Mouse (Mus musculus) MEL (cell line): ENCODE results near the gene Cachd1. TPM values are rescaled to one million over a fixed set of nuclear protein-coding genes. Genes with fewer than 3 reads are reported as not detected.

Experiments used
- DNase-seq: peaks from one replicate; pipeline ENCODE4 v3.0.0; 2011; ENCODE audit warnings: low read depth, low spot score
- H3K27ac ChIP-seq: 2 replicates; pipeline ENCODE4 v1.5.1; 2012; ENCODE audit warnings: low read depth, mild to moderate bottlenecking, control low read depth, low read length, moderate library complexity; ENCODE audit not compliant: control insufficient read depth
- H3K27me3 ChIP-seq, 2 experiments: fragments of 150-350 bp in 1 of 2; sonication (generic) in 1 of 2; 2 replicates each; pipeline ENCODE4 v1.6.1; 2012; ENCODE audit warnings: low read length in 2 of 2, mild to moderate bottlenecking in 2 of 2, improper control_type of control experiment in 1 of 2, moderate library complexity in 1 of 2; ENCODE audit not compliant: insufficient read depth in 2 of 2, control insufficient read depth in 1 of 2
- H3K36me3 ChIP-seq, 2 experiments: 2 replicates each; pipeline ENCODE4 v1.6.1; 2012 to 2014; ENCODE audit warnings: low read length in 2 of 2, improper control_type of control experiment in 1 of 2, inconsistent platforms in 1 of 2, mild to moderate bottlenecking in 1 of 2; ENCODE audit not compliant: insufficient read depth in 2 of 2, control insufficient read depth in 1 of 2
- H3K4me1 ChIP-seq, 2 experiments: fragments of 150-350 bp in 1 of 2; sonication (generic) in 1 of 2; 2 replicates each; pipeline ENCODE4 v1.6.1; 2012; ENCODE audit warnings: low read length in 2 of 2, improper control_type of control experiment in 1 of 2, mild to moderate bottlenecking in 1 of 2; ENCODE audit not compliant: insufficient read depth in 2 of 2, control insufficient read depth in 1 of 2
- H3K4me3 ChIP-seq, 2 experiments: fragments of 150-350 bp in 1 of 2; sonication (generic) in 1 of 2; 2 replicates each; pipeline ENCODE4 v1.5.1; 2012; ENCODE audit warnings: low read depth in 2 of 2, low read length in 2 of 2, mild to moderate bottlenecking in 2 of 2, moderate library complexity in 2 of 2, control low read depth in 1 of 2, improper control_type of control experiment in 1 of 2; ENCODE audit not compliant: control insufficient read depth in 1 of 2, insufficient read depth in 1 of 2
- H3K79me2 ChIP-seq: 2 replicates; pipeline ENCODE4 v1.6.1; 2012; ENCODE audit warnings: mild to moderate bottlenecking, low read length, moderate library complexity; ENCODE audit not compliant: control insufficient read depth, poor library complexity, insufficient read depth
- H3K9ac ChIP-seq: 2 replicates; pipeline ENCODE4 v1.6.1; 2012; ENCODE audit warnings: low read depth, mild to moderate bottlenecking, control low read depth, low read length, moderate library complexity; ENCODE audit not compliant: control insufficient read depth, poor library complexity, severe bottlenecking
- H3K9me3 ChIP-seq: fragments of 150-350 bp; sonication (generic); replicated peaks from 2 replicates; pipeline ENCODE4 v1.6.1; 2012; ENCODE audit warnings: mild to moderate bottlenecking, low read length, improper control_type of control experiment, moderate library complexity; ENCODE audit not compliant: insufficient read depth
- BHLHE40 ChIP-seq: IDR thresholded peaks from 2 replicates; pipeline ENCODE4 v1.6.1; 2012; ENCODE audit warnings: low read depth, mild to moderate bottlenecking, inconsistent platforms, low read length, improper control_type of control experiment, borderline replicate concordance
- CHD2 ChIP-seq: IDR thresholded peaks from 2 replicates; pipeline ENCODE4 v1.6.1; 2011; ENCODE audit warnings: low read length, improper control_type of control experiment
- EP300 ChIP-seq, 2 experiments: IDR thresholded peaks; 2 replicates each; pipeline ENCODE4 v1.6.1; 2011; ENCODE audit warnings: improper control_type of control experiment in 2 of 2, low read length in 2 of 2, low read depth in 1 of 2, mild to moderate bottlenecking in 1 of 2
- ETS1 ChIP-seq: IDR thresholded peaks from 2 replicates; pipeline ENCODE4 v1.6.1; 2012; ENCODE audit warnings: low read depth, mild to moderate bottlenecking, inconsistent platforms, low read length, improper control_type of control experiment, moderate library complexity
- HCFC1 ChIP-seq: IDR thresholded peaks from 2 replicates; pipeline ENCODE4 v1.6.1; 2012; ENCODE audit warnings: low read depth, mild to moderate bottlenecking, inconsistent platforms, low read length, improper control_type of control experiment, moderate library complexity
- JUND ChIP-seq: IDR thresholded peaks from 2 replicates; pipeline ENCODE4 v1.6.1; 2011; ENCODE audit warnings: low read depth, mild to moderate bottlenecking, improper control_type of control experiment, low read length
- NRF1 ChIP-seq: IDR thresholded peaks from 2 replicates; pipeline ENCODE4 v1.6.1; 2014; ENCODE audit warnings: low read depth, mild to moderate bottlenecking, inconsistent platforms, low read length, improper control_type of control experiment, moderate library complexity; ENCODE audit not compliant: poor library complexity, insufficient read depth, severe bottlenecking
- RCOR1 ChIP-seq: IDR thresholded peaks from 2 replicates; pipeline ENCODE4 v1.6.1; 2012; ENCODE audit warnings: low read depth, mild to moderate bottlenecking, inconsistent platforms, low read length, improper control_type of control experiment
- SMC3 ChIP-seq: IDR thresholded peaks from 2 replicates; pipeline ENCODE4 v1.6.1; 2011; ENCODE audit warnings: low read depth, low read length, improper control_type of control experiment
- TBP ChIP-seq: IDR thresholded peaks from 2 replicates; pipeline ENCODE4 v1.8.0; 2011; ENCODE audit warnings: low read depth, low read length, improper control_type of control experiment
- TCF12 ChIP-seq: IDR thresholded peaks from 2 replicates; pipeline ENCODE4 v1.6.1; 2014; ENCODE audit warnings: low read depth, mild to moderate bottlenecking, inconsistent platforms, low read length, improper control_type of control experiment, moderate library complexity
- USF1 ChIP-seq: IDR thresholded peaks from 2 replicates; pipeline ENCODE4 v1.6.1; 2014; ENCODE audit warnings: low read depth, mild to moderate bottlenecking, inconsistent platforms, low read length, improper control_type of control experiment, moderate library complexity
- USF2 ChIP-seq, 2 experiments: IDR thresholded peaks; 2 replicates each; pipeline ENCODE4 v1.6.1; 2011 to 2012; ENCODE audit warnings: improper control_type of control experiment in 2 of 2, low read length in 2 of 2, borderline replicate concordance in 1 of 2, inconsistent platforms in 1 of 2, low read depth in 1 of 2, mild to moderate bottlenecking in 1 of 2; ENCODE audit not compliant: insufficient read depth in 1 of 2
- ZC3H11A ChIP-seq: IDR thresholded peaks from 2 replicates; pipeline ENCODE4 v1.6.1; 2012; ENCODE audit warnings: low read depth, mild to moderate bottlenecking, inconsistent platforms, low read length, improper control_type of control experiment
- ZKSCAN1 ChIP-seq: IDR thresholded peaks from 2 replicates; pipeline ENCODE4 v1.6.1; 2012; ENCODE audit warnings: low read depth, mild to moderate bottlenecking, inconsistent platforms, low read length, improper control_type of control experiment, moderate library complexity
- ZMIZ1 ChIP-seq: IDR thresholded peaks from 2 replicates; pipeline ENCODE4 v1.6.1; 2012; ENCODE audit warnings: low read depth, mild to moderate bottlenecking, inconsistent platforms, low read length, improper control_type of control experiment, moderate library complexity
- polyA plus RNA-seq, 2 experiments: library from polyadenylated mRNA; stranded (reverse) in 1 of 2; unstranded in 1 of 2; fragments of >175 nt in 1 of 2; fragments of >200 nt in 1 of 2; gene quantifications; 2 replicates each; pipeline versions ENCODE4 v1.2.1 to v1.2.4; 2012; ENCODE audit warnings: low replicate concordance in 2 of 2, low read depth in 1 of 2; ENCODE audit not compliant: insufficient read length in 2 of 2, insufficient read depth in 1 of 2, missing spikeins in 1 of 2
- total RNA-seq: library from RNA; depleted of rRNA; stranded (reverse); fragments of 300-350 nt; gene quantifications from 2 replicates; pipeline ENCODE4 v1.2.3, GENCODE M21; 2012

Gene Cachd1
- total and polyA plus RNA-seq, 3 experiments = 4.0 to 15.8 TPM; not detected in 1

- H3K36me3 ChIP-seq = no peaks in the 10 kb centered on the region
- no peaks in the 10 kb centered on the region for H3K4me1 ChIP-seq
- no peaks in the 10 kb centered on the region for H3K79me2 ChIP-seq
- H3K9me3 ChIP-seq = no peaks in the 10 kb centered on the region
- no peak overlapping the region for H3K9ac ChIP-seq
- H3K27ac ChIP-seq = no peak overlapping the region
- no peak for DNase-seq
- no peaks in the 10 kb centered on the region for H3K27me3 ChIP-seq
- TF ChIP-seq HCFC1 (no peak), RCOR1 (no peak), BHLHE40 (no peak), ZKSCAN1 (no peak), NRF1 (no peak), USF1 (no peak), ETS1 (no peak), SMC3 (no peak), ZMIZ1 (no peak), EP300 (IDR thresholded peaks at IDR 0.05; ENCODE audit: low read depth in 1 of 2, low read length in 2 of 2) (no peak), CHD2 (no peak), TBP (no peak), USF2 (IDR thresholded peaks at IDR 0.05; ENCODE audit: borderline replicate concordance in 1 of 2, insufficient read depth in 1 of 2, low read depth in 1 of 2, low read length in 2 of 2) (no peak), JUND (no peak), ZC3H11A (no peak)
- H3K4me3 ChIP-seq = no peak overlapping the region
Observed at GRCm38 (mm10) chr4:100759603-100760002, 16.9 kb upstream of the Cachd1 start.

DNA sequence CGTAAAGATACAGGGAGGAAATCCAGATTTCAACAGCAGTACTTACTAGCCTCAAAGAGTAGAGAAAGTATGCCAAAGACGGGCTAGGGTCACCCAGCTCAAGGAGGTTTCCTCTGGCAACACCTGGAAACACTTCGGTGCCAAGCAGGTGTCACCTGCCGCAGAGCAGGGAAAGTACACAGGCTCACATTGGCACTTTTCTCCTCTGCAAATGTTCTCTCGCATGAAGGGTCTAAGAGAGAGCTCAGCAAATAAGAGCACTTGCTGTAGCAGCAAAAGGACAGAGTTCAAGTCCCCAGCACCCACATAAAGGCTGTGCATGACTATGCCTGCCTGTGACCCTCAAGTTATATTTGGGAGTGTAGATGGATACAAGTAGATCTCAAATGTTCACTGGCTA is 16.1 kb upstream of the Cachd1 start:
- H3K79me2 ChIP-seq = no peaks in the 10 kb centered on the region
- no peak overlapping the region for H3K27ac ChIP-seq
- no peaks in the 10 kb centered on the region for H3K27me3 ChIP-seq
- no peak for DNase-seq
- H3K4me3 ChIP-seq = no peak overlapping the region
- TF ChIP-seq TCF12 = no peak
- H3K9me3 ChIP-seq = no peaks in the 10 kb centered on the region
- H3K36me3 ChIP-seq = no peaks in the 10 kb centered on the region
- no peak overlapping the region for H3K9ac ChIP-seq
- no peaks in the 10 kb centered on the region for H3K4me1 ChIP-seq
